Mouse (Mus musculus) CH12.LX (cell line): ENCODE data around the gene Arhgef28. TPM values are rescaled to one million over a fixed set of nuclear protein-coding genes. Genes with fewer than 3 reads are reported as not detected.
A peak's percentile ranks its signal among the peaks of the same experiment; 100 is the strongest.

Experiments used
- DNase-seq: peaks from one replicate; pipeline ENCODE4 v3.0.0-alpha.2; 2013; ENCODE audit errors: extremely low read depth
- H3K27ac ChIP-seq: 2 replicates; pipeline ENCODE4 v1.5.1; 2012; ENCODE audit warnings: low read depth, mild to moderate bottlenecking, control low read depth, moderate library complexity; ENCODE audit not compliant: insufficient read depth
- H3K27me3 ChIP-seq: replicated peaks from 2 replicates; pipeline ENCODE3; 2012; ENCODE audit warnings: inconsistent platforms
- H3K36me3 ChIP-seq, 2 experiments: replicated peaks in 1 of 2; 2 replicates each; pipeline versions ENCODE3 to v1.6.1; 2012; ENCODE audit warnings: inconsistent platforms in 1 of 2, low read length in 1 of 2, mild to moderate bottlenecking in 1 of 2, mixed read lengths in 1 of 2, moderate library complexity in 1 of 2; ENCODE audit not compliant: control insufficient read depth in 1 of 2, insufficient read depth in 1 of 2
- H3K4me1 ChIP-seq, 2 experiments: 2 replicates each; pipeline ENCODE4 v1.6.1; 2012; ENCODE audit warnings: inconsistent platforms in 1 of 2, moderate library complexity in 1 of 2; ENCODE audit not compliant: insufficient read depth in 2 of 2, control insufficient read depth in 1 of 2
- H3K4me2 ChIP-seq: 2 replicates; pipeline ENCODE4 v1.6.1; 2012; ENCODE audit warnings: low read depth, mild to moderate bottlenecking, control low read depth; ENCODE audit not compliant: poor library complexity, insufficient read depth, severe bottlenecking
- H3K4me3 ChIP-seq, 3 experiments: fragments of 150-350 bp in 1 of 3; sonication (generic) in 1 of 3; replicated peaks in 1 of 3; 2 replicates each; pipeline versions ENCODE3 to v1.5.1; 2011 to 2012; ENCODE audit warnings: low read depth in 2 of 3, low read length in 2 of 3, mild to moderate bottlenecking in 2 of 3, moderate library complexity in 2 of 3, control low read depth in 1 of 3, improper control_type of control experiment in 1 of 3, inconsistent platforms in 1 of 3, mixed read lengths in 1 of 3; ENCODE audit not compliant: poor library complexity in 1 of 3
- H3K79me2 ChIP-seq: replicated peaks from 2 replicates; pipeline ENCODE4 v1.6.1; 2012; ENCODE audit warnings: mild to moderate bottlenecking, moderate library complexity; ENCODE audit not compliant: control insufficient read depth, poor library complexity, insufficient read depth, severe bottlenecking; ENCODE audit errors: extremely low read depth
- H3K9ac ChIP-seq: 2 replicates; pipeline ENCODE4 v1.6.1; 2012; ENCODE audit warnings: low read depth, mild to moderate bottlenecking, control low read depth, moderate library complexity; ENCODE audit not compliant: insufficient read depth
- H3K9me3 ChIP-seq: replicated peaks from 2 replicates; pipeline ENCODE3; 2012; ENCODE audit warnings: low read length, inconsistent platforms, mixed read lengths
- BHLHE40 ChIP-seq: IDR thresholded peaks from 2 replicates; pipeline ENCODE4 v1.6.1; 2011; ENCODE audit warnings: mild to moderate bottlenecking, low read depth, low read length, improper control_type of control experiment
- E2F4 ChIP-seq: IDR thresholded peaks from 2 replicates; pipeline ENCODE4 v1.6.1; 2011; ENCODE audit warnings: low read depth, low read length, improper control_type of control experiment; ENCODE audit not compliant: insufficient replicate concordance
- ELF1 ChIP-seq: IDR thresholded peaks from 2 replicates; pipeline ENCODE4 v1.6.1; 2014; ENCODE audit warnings: low read depth, mild to moderate bottlenecking, inconsistent platforms, low read length, improper control_type of control experiment
- EP300 ChIP-seq: IDR thresholded peaks from 2 replicates; pipeline ENCODE4 v1.6.1; 2011; ENCODE audit warnings: low read length, improper control_type of control experiment
- ETS1 ChIP-seq: conservative IDR thresholded peaks from 2 replicates; pipeline ENCODE4 v1.6.1; 2012; ENCODE audit warnings: low read depth, mild to moderate bottlenecking, inconsistent platforms, low read length, improper control_type of control experiment, moderate library complexity
- MAX ChIP-seq: IDR thresholded peaks from 2 replicates; pipeline ENCODE4 v1.6.1; 2011; ENCODE audit warnings: low read length, improper control_type of control experiment
- MEF2A ChIP-seq: IDR thresholded peaks from 2 replicates; pipeline ENCODE4 v1.6.1; 2014; ENCODE audit warnings: low read depth, mild to moderate bottlenecking, inconsistent platforms, low read length, improper control_type of control experiment, borderline replicate concordance
- MYC ChIP-seq: IDR thresholded peaks from 2 replicates; pipeline ENCODE4 v1.6.1; 2011; ENCODE audit warnings: low read depth, mild to moderate bottlenecking, improper control_type of control experiment, low read length
- SIN3A ChIP-seq: IDR thresholded peaks from 2 replicates; pipeline ENCODE4 v1.6.1; 2012; ENCODE audit warnings: low read length, improper control_type of control experiment, inconsistent platforms
- SMC3 ChIP-seq: IDR thresholded peaks from 2 replicates; pipeline ENCODE4 v1.6.1; 2011; ENCODE audit warnings: low read depth, low read length, improper control_type of control experiment
- USF1 ChIP-seq: IDR thresholded peaks from 2 replicates; pipeline ENCODE4 v1.6.1; 2014; ENCODE audit warnings: low read depth, mild to moderate bottlenecking, inconsistent platforms, low read length, improper control_type of control experiment
- dilution Hi-C: fragments of 300-500 bp; cut with MboI; formaldehyde crosslinking; loops from 2 replicates; pipeline ENCODE4 v1.14.3; 2020; ENCODE audit warnings: low sequenced_read_pairs; ENCODE audit not compliant: extremely low pct_unique_long_range_greater_than_20kb, extremely low pct_ligation_motif_present
- in situ Hi-C: fragments of 300-500 bp; cut with MboI; formaldehyde crosslinking; loops from 3 replicates; pipeline ENCODE4 v1.14.3; 2019; ENCODE audit warnings: low sequenced_read_pairs, low pct_ligation_motif_present, low pct_unique_long_range_greater_than_20kb, mixed read lengths
- polyA plus RNA-seq: library from polyadenylated mRNA; unstranded; fragments of >175 nt; gene quantifications from 2 replicates; pipeline ENCODE4 v1.2.1, GENCODE M21; 2012; ENCODE audit warnings: low read depth; ENCODE audit not compliant: insufficient read length
- total RNA-seq, 2 experiments: library from RNA; depleted of rRNA; stranded (reverse); fragments of 300-350 nt in 1 of 2; fragments of >200 nt in 1 of 2; gene quantifications; 2 replicates each; pipeline ENCODE4 v1.2.3; 2012 to 2014

Gene Arhgef28
- total and polyA plus RNA-seq, 3 experiments, result 0.07 to 0.24 (median 0.08) TPM

GRCm38 (mm10) chr13:97941909-97942680, 264.1 kb downstream of the Arhgef28 start:
- no peaks in the 10 kb centered on the region for H3K79me2 ChIP-seq
- H3K4me3 ChIP-seq, result no peak overlapping the region
- dilution Hi-C loops, result no loop called here
- no peak for DNase-seq
- H3K27ac ChIP-seq, result no peak overlapping the region
- no peak overlapping the region for H3K9ac ChIP-seq
- no peaks in the 10 kb centered on the region for H3K36me3 ChIP-seq
- in situ Hi-C loops, result loop anchor here (25.0 kb wide), 1 partner anchor 305 kb away; no protein-coding TSS in a partner anchor
- TF ChIP-seq BHLHE40 (peak; percentile 44; the same call in 1 of the 2 replicates), MAX (no peak)
- H3K27me3 ChIP-seq, result no peaks in the 10 kb centered on the region
- no peaks in the 10 kb centered on the region for H3K9me3 ChIP-seq
- H3K4me2 ChIP-seq, result no peak overlapping the region
- H3K4me1 ChIP-seq, result peaks cover 5 to 45% of the 10 kb centered on the region in 2 experiments

- Histone ChIP-seq H3K27ac (peak overlapping the region; percentile 10; the same call in 1 of the 2 replicates), H3K4me1 (peaks cover 5 to 45% of the 10 kb centered on the region in 2 experiments), H3K79me2 (no peaks in the 10 kb centered on the region), H3K4me3 (no peak overlapping the region), H3K27me3 (no peaks in the 10 kb centered on the region), H3K9me3 (no peaks in the 10 kb centered on the region), H3K36me3 (no peaks in the 10 kb centered on the region), H3K4me2 (no peak overlapping the region), H3K9ac (no peak overlapping the region; the same call in 1 of the 2 replicates)
- DNase-seq, result peak; percentile 67
- in situ Hi-C loops (loop anchor here (25.0 kb wide), 1 partner anchor 304 kb away; no protein-coding TSS in a partner anchor), dilution Hi-C loops (no loop called here)
- TF ChIP-seq SMC3 (no peak), MEF2A (0 out of 2 replicates have a peak, but pooled peaks have one; percentile 43), MYC (no peak), E2F4 (0 out of 2 replicates have a peak, but pooled peaks have one; percentile 63), USF1 (no peak), ELF1 (peak; percentile 45; the same call in 1 of the 2 replicates), EP300 (no peak), SIN3A (peak; percentile 39; the same call in 1 of the 2 replicates), ETS1 (peak; percentile 54; the same call in 1 of the 2 replicates)
Measured at GRCm38 (mm10) chr13:97941099-97941498, 265.1 kb downstream of the Arhgef28 start.
